Mouse (Mus musculus) Muller cell, postnatal 12 days (primary cell): Measurements from ENCODE around the gene Rnf183.
"Not testable (repeated sequence)": the region's sequence is repeated elsewhere in the genome, so short reads cannot be mapped to it uniquely, and the experiment has no call there.

Source experiments
- DNase-seq: peaks from one replicate; pipeline ENCODE4 v3.0.0-alpha.2; 2015; ENCODE audit errors: inconsistent ontology term

The Rnf183 gene

DNA sequence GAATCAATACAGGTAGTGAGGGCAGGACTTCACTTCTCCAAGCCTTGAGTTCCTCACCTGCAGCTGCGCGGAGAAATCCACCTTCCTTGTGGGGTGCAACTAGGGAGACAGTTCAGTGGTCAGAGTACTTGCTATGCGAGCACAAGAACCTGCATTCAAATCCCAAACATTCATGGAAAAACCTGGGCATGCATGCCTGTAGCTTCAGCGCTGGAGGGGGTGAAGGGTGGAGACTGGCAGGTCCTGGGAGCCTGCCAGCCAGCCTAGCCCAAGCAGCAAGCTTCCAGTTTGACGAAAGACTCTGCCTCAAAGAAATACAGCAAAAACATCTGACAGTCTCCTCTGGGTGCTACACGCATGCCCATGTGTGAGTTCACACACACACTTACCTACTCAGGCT lies at the start of gene Rnf183:
Gene Rnf183 (minus strand): TSS at position 172 of the 400 bp plus-strand sequence.
- no peak for DNase-seq

DNA sequence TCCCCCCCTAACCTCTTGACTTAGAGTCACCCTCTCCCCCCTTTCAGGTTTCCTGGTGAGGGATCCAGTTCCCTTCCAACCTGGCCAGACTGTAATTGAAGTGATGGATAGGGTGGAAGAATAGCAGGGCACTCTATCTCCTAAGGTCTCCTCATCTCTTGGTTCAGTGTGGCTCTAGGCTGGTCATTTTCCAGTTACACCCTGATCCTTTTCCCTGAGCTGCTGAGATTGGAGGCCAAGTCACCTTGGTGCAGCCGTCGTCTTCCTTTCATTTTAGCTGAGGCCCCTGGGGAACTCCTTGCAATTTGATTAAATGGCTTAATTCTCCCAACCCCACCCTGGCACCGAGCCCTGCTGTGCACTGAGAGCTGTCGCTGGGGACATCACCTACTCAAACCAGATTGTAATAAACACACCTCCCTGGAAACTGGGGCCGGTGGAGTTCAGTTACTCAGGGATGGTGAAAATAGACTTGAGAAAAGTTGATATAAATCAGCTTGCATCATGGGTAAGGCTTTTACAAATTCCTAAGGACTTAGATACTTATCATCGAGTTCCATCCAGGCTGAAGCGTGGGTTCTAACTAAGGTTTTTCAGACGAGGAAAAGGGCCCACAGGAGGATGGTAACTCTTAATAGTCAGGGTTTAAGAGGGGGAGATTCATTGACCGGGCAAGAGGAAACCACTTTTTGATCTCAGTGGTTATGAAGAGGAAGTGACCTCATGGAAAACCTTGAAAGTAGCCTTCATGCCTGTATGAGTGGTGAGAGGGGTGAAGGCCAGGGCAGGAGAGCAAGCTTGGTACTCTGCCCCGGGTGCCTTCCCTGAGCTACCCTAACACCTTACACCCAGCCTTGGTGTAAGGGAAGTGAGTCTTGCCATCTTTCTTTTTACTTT lies 45.9 kb upstream of the Rnf183 start:
- no peak for DNase-seq

DNA sequence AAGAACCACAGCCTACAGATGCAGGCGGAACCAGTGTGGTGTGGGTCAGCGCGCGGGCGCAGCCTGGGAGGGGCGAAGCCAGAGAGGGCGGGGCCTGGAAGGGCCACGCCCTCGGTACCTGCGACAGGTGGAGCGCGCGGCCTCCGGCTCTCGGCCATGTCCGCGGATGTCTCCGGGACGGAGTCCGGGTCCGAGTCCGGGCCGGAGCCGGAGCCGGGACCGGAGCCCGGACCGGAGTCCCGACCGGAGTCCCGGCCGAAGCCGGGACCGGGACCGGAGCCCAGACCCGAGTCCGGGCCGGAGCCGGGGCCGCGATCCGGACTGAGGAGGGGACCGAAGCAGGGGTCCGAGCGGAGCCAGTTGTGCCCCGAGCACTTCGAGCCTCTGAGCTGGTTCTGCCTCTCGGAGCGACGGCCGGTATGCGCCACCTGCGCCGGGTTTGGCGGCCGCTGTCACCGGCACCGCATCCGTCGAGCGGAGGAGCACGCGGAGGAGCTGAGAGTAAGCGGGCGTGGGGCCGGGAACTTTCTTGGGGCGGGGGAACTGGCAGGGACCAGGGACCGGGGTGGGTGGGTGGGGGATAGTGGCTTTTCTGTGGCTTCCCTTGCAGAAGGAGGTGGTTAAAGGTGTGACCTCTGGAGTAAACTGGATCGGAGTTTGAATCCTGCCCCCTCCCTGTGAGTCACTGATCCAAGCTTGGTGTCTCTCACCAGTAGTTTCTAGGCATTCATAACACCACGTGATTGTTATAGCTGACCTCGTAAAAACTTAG lies 45.1 kb upstream of the Rnf183 start, which contains the start of gene Bspry:
Gene Bspry (plus strand): TSS at position 117 of the 772 bp plus-strand sequence.
- DNase-seq, result peak; percentile 38

DNA sequence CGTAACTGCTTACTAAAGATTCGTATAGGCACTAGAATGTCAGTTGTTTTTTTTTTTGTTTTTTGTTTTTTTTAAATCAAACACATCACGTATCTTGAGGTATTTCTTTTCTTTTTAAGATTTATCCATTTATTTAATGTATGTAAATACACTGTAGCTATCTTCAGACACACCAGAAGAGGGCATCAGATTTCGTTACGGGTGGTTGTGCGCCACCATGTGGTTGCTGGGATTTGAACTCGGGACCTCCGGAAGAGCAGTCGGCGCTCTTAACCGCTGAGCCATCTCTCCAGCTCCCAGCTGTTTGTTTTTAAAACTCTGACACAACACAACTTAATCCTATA lies 44.5 kb upstream of the Rnf183 start:
- not testable (repeated sequence) for DNase-seq

DNA sequence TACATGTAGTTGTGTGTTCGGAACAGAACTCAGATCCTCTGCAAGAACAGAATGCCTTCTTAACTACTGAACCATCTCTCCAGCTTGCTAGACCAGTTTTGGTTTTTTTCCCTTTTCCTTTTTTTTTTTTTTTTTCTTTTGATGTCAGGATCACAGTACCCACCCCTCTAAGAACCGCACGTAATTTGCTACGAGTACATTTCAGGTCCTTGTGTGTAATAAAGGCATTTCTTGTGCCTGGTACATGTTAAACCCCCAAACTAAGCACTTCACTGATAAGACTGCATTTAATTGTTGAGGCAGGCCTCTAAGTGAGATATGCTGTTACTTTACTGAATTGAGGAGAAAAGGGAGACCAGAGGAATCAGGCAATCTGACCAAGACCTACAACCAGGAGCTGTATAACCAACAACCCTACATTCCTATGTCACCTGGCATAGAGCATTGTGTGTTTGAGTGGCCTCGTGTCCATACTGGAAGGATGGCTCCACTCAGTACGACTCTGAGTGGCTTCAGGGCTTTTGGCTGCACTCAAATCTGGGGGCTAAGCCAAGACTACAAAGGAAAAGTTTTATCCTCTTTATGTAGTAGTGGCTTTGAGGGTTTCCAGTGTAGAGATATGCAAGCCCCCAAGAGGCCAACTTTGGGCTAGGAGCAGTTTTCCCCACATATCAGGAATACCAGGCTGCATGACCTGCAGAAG lies 42.6 kb upstream of the Rnf183 start:
- DNase-seq, result no peak

DNA sequence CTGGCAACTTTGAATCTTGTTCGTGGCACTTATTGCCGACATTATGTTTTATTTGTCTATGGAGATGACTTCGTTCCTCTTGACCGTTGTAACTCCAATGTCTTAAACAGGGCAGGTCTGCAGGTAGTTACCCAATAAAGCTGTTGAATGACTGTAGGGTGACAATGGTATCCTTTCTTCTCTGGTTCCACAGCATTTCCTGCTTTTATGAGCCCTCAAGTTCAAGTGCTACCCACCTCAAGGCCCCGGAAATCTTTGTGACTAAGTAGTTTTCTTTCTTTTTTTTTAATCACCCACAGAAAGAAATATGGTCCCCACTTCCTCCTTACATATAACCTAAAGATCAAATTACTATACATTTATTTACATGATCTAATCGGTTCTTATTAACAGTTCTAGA lies 40.7 kb upstream of the Rnf183 start:
- DNase-seq, result no peak

DNA sequence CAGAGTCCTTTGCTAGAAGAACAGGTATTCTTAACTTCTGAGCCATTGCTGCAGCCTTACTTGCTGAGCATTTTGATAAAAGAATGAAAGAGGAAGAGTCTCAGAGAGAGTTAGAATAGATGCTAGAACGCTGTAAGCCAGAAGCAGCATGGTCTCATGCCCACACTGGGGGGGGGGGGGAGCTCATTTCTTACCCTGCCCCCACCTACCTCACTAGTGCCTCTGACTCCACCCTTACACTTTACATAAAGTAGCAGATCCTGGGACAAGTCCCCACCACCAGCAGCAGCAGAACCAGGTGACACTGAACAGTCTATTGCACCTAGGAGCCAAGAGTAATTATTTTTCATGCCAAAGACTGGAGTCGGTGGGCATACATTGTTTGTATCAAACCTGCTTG lies 40.1 kb upstream of the Rnf183 start:
- DNase-seq, result no peak

DNA sequence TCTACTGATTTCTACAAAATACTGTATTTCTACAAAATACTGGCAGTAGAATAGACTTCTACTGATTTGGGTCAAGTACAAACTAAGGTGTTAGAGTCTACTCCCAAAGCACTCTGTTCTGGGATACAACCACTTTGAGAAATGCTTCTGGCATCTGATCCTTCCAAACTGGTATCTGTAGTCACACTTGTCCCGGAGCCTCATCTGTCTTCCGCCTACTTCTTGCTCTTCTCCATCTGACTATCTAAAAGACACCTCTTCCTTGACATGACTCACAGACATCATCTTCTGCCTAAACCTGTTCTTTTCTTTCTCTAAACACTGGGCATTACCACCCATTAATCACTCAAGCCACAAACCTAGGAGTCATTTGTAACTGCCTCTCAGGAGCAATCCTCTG lies 37.0 kb upstream of the Rnf183 start:
- no peak for DNase-seq

DNA sequence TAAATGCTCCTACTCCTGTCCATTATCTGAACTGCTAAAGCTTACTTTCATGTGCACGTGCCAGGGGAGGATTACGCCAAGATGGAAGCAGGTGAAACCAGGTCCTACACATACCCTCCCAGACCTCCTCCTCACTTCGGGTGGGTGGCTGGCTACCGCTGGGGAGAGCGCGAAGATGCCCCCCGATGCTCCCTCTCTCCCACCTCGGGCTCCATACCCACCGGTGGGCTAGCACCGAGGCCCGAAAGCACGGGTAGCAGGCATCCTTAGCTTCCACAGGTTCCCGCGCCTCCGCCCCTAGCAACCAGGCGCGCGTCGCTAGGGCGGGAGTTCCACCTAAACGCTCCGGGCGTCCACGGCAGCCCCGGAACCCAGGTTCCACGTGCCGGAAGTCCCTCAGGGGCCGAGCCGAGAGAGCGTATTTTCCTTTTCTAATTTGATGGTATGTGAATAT lies 35.6 kb upstream of the Rnf183 start, which contains the start of gene Wdr31:
Gene Wdr31 (minus strand): TSS at position 299 of the 454 bp plus-strand sequence.
- peak; percentile 83 for DNase-seq

DNA sequence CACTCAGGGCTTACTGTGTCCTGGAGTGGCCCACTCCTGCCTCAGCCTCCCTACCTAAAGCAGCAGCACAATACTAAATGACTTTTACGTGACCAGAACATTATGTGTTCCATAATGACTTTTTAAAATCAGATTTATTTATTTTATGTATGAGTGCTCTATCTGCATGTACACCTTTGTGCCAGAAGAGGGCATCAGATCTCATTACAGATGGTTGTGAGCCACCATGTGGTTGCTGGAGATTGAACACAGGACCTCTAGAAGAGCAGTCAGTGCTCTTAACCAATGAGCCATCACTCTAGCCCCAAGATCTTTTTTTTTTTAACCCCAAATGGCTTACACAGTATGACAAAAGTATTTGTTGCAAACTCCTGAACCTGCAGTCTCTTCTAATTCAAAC lies 33.1 kb upstream of the Rnf183 start:
- DNase-seq, result no peak

DNA sequence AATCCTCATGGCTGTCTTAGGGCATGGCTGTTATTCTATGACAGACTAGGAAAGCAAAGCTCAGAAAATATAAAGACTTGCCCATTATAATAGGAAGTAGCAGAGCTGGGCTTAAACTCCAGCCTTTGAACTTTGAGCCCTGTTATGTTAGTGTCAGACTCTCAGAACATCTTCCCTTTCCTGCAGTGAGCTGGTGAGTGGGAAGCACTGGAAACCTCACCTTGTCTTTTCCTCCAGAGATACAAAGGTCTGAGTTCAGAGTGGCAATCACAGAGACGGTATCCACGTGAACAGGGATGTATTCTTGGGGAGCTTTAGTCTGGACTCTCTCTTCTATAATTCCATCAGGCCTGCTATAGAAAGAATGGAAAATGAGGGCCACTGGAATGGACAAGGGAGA lies 28.1 kb upstream of the Rnf183 start:
- DNase-seq, result no peak

DNA sequence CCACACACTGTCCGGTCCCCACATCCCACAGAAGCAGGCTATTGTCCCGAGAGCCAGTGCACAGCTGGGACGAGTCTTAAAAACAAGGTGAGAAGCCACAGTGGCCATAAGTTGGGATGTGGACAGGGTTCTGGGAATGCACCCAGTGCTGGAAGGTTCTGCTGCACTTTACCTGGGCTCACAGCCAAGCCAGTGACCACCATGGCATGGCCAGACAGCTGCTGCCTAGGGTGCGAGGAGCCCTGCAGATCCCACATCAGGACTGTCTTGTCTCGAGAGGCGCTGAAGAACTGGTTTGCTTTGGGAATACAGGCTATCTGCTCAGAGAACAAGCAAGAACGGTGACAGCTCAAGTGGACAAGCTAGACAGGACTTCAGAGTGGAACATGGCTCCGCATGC lies 25.3 kb upstream of the Rnf183 start:
- DNase-seq, result no peak

DNA sequence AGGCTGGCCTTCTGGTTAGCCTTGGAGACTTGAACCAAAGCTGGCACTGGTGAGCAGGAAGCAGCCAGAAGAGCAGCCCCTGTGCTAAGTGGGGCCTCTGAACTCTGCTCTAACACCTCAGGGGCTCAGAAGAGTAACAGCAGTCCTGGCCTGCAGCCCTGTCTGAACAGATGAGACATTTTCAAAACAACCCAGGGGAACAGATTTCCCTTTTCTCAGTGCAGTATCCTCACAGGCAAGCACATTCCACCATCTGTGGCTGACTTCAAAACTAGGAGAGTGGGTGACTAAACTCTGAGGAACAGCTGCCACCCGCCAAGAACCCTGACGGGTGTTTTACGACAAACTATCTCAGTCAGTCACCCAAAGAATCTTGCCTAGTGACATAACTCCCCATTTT lies 24.0 kb upstream of the Rnf183 start:
- DNase-seq, result no peak

DNA sequence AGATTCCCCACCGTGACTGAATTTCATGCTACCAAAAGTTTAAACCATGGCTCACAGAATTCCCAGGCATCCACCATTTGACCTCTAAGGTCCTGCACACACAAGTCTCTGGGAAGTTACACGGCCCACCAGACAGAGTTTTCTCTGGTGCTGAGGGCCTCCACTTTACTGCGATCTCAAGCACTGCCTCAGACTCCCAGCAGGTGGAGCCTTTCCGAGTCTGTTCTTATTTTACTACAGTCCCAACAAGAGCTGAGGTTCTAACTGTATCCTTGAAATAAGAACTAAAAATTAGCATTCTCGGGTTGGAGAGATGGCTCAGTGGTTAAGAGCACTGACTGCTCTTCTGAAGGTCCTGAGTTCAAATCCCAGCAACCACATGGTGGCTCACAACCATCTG lies 19.9 kb upstream of the Rnf183 start:
- no peak for DNase-seq

DNA sequence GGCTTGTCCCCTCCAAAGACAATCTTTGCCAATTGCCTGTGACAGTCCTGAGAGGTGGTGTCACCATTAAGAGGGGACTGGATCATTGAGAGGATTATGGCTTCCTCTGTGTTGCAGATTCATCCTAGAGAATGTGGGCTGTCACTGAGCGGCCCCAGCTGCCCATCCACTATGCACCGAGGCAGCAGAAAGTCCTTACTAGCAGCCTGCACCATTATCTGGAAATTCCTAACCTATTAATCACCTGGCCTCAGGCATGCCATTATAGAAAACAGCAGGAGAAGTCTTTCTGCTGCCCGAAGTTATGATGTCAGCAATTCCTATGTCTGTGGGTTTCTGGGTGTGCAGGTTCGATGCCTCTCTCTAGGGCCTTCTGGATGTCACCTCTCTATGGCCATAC lies 5.9 kb upstream of the Rnf183 start:
- DNase-seq, result peak; percentile 67

DNA sequence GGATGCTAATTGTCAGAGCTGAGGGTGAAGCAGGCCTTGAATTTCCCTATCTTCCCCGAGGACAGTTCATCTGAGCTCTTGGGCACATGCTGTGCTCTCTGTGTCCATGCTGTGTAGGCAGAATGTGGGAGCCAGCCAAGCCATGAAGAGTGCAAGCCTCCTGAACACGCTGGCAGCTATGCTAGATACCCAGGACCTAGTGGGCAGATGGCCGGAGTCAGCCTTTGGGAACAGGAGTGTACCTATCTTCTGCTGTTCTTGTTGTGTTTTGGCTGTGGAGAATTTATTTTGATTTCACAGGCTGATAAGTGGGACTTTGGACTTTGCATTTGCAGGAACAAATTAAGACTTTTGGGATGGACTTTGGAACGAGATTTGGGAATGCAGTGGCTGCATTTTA lies 5.5 kb upstream of the Rnf183 start:
- no peak for DNase-seq

DNA sequence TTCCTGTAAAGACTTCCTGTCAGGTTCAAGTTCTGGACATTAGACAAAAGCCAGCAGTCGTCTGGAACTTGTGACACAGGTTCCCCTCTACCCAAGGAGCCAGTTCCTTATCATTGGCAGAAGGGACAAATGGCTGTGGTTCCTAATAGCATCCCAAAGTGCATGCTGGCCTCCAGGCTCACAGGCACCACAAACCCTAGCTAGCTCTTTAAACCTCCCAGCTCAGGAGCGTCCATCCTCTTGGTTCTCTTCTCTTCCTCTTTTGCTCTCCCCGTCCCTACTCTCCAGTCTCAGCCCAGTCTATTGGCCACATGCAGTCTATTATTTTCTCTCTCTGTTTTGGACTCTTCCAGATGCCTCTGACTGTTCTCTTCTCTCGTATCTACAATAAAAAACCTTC lies 4.7 kb upstream of the Rnf183 start:
- no peak for DNase-seq

DNA sequence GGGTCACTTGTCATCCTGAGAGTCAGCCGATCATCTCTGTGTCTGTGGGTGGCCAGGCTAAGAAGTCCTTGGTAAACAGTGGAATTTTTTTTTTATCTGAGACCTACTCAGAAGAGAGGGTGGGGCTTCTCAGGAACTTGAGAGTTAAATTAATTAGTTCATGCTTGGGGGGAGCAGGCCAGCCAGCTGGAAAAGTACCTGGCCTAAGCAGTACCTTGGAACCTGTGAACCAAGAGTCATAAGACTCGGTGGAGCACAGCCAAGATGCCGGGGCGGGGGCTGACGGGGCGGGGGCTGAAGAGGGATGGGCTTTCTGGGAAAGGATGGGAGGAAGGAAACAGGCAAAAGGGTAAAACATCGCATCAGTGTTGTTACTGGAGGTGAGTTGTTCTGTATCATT lies 2.8 kb upstream of the Rnf183 start:
- DNase-seq, result no peak

DNA sequence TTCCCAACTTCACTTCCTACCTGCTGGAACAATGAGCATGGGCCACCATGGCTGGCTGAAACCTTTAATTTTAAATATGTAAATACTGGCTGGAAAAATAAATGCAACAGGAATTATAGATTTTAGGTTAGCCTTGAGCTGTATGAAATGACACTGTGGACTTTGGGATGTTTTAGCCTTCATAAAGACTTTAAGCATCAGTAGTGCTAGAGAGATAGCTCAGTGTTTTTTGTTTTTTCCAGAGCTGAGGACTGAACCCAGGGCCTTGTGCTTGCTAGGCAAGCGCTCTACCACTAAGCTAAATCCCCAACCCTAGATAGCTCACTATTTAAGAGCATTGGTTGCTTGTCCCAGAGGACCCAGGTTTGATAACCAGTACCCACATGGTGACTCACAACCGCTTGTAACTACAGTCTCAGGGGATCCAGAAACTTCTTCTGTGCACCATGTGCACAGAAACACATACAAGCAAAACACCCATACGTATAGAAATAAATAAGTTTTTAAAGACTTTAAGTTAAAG lies 2.3 kb upstream of the Rnf183 start:
- no peak for DNase-seq

DNA sequence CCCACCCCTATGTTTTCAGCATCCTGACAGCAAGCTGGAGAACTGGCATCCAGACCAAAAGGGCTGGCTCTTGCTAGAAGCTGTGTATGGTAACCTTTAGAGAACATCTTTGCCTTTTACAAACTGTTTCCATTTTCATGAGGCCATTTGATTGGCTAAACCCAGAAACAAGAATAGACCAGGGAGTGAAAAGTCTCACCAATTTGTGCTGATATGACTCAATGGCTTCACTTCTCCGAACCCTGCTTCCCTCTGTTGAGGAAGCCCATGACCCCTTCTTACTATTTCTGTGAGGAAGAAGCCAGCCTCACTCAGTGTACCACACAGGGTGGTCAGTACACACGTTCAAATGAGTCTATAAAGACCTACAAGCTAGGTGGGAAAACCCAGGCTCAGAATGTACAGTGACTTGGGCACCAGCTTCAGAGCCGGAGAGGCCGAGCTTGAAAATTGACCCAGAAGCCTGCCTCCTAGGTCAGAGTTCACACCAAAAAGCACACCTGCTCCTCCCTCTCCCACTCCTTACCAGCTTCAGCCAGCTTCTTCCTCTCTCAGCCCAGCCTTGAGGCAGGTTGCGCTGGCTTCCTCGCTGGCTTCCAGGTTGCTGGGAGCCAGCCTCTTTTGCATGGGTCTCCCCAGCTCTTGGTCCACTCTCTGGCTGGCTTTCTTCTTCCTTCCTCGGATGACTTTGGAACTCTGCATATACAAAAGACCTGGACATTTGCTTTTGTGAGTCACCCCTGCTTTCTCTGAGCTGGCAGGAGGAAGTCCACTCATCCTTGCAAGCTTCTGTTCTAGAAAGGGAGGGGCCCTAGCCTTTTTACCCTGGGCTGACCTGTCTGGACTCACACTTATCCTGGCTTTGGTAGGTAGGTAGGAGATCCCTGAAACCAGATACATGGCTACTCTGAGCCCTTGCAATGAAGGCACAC lies 847 bp downstream of the Rnf183 start:
- DNase-seq, result peak; percentile 11

DNA sequence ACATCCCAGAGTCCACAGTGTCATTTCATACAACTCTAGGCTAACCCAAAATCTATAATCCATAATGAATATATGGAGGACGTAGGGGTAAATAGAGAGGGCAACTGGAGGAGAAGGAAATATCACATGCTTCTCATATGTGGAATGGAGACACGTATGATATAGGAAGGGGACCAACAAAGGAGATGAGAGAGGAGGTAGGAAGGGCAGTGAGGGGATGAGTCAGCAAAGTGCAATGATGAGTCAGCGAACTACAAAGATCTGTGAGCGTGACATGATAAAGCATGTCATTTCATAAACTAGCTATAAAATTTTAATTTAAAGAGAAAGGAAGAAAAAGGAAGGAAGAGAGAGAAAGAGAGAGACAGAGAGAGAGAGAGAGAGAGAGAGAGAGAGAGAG lies 3.5 kb downstream of the Rnf183 start:
- DNase-seq, result no peak
